Mouse (Mus musculus) mammary gland, adult 2 months (tissue): ENCODE data around the gene Olfr1272. TPM values are rescaled to one million over a fixed set of nuclear protein-coding genes. Genes with fewer than 3 reads are reported as not detected.

Experiments used
- polyA plus RNA-seq: library from polyadenylated mRNA; depleted of rRNA; stranded (reverse); fragments of >200 nt; gene quantifications from 2 replicates; pipeline ENCODE4 v1.2.3, GENCODE M21; 2012; ENCODE audit warnings: low replicate concordance; rRNA removed

The Olfr1272 gene
- not detected in 2 replicates for polyA plus RNA-seq

GRCm38 (mm10) chr2:90292741-90293140 is at the start of gene Olfr1272:
Olfr1272 (minus strand) TSS chr2:90292841.

DNA sequence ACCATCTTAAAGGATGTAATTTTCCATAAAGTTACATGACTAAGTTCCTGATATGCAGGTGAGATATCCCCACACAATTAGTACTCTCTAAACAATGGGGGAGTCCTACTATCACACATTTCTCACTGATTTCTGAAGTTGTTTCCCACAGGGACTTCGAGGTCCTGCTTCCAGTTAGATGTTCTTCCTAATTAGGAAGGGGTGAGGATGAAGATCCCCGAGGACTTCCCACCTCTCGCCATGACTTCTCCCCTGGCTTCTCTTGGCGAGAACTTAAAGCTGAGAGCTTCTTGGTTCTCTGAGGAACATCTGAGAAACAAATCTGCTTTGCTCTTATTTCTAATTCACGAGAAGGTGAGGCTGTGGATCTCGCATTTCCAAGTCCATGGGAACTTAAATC is 29.3 kb upstream of the Olfr1272 start, which contains the start of gene Gm13769:
Gene Gm13769, plus strand, starts transcription at position 301 of the 400 bp plus-strand sequence.

GRCm38 (mm10) chr2:90270932-90271331 is 21.7 kb downstream of the Olfr1272 start, which contains the start of gene Olfr1271:
Olfr1271 (minus strand) TSS chr2:90271032.

GRCm38 (mm10) chr2:90257492-90257891 is 35.1 kb downstream of the Olfr1272 start, which contains the start of gene Olfr142:
Olfr142 (minus strand) TSS chr2:90257592.

Other genes with a start within 250 kb of the Olfr1272 start
- not detected in 2 replicates for gene Olfr140, start 229.2 kb downstream of the Olfr1272 start, polyA plus RNA-seq
- gene Olfr1269, start 171.4 kb downstream of the Olfr1272 start, polyA plus RNA-seq, result not detected in 2 replicates
- not detected in 2 replicates for gene Olfr32, start 150.5 kb downstream of the Olfr1272 start, polyA plus RNA-seq
- not detected in 2 replicates for gene Olfr1270, start 139.8 kb downstream of the Olfr1272 start, polyA plus RNA-seq
- not detected in 2 replicates for gene Olfr1506, start 68.3 kb downstream of the Olfr1272 start, polyA plus RNA-seq
- gene Olfr142, start 35.2 kb downstream of the Olfr1272 start, polyA plus RNA-seq, result not detected in 2 replicates
- gene Olfr1271, start 21.8 kb downstream of the Olfr1272 start, polyA plus RNA-seq, result not detected in 2 replicates
- gene Gm13769, start 29.4 kb upstream of the Olfr1272 start, polyA plus RNA-seq, result not detected in 2 replicates
- gene Olfr1274-ps, start 105.8 kb upstream of the Olfr1272 start, polyA plus RNA-seq, result not detected in 2 replicates